Mouse (Mus musculus) neural tube, embryonic 15.5 days (tissue): ENCODE measurements around the gene Smu1. TPM values are rescaled to one million over a fixed set of nuclear protein-coding genes. Genes with fewer than 3 reads are reported as not detected.

ENCODE experiments used
- ATAC-seq: fragments of 200-750 bp; cut with Nextera tagmentation; 2 replicates; pipeline ENCODE4 v1.8.0; 2017; ENCODE audit warnings: mild to moderate bottlenecking, moderate TSS enrichment, moderate library complexity; ENCODE audit not compliant: low FRiP score
- H3K27ac ChIP-seq: fragments of 300-500 bp; sonication (generic); replicated peaks from 2 replicates; pipeline ENCODE4 v1.5.1; 2015; ENCODE audit warnings: mild to moderate bottlenecking, inconsistent platforms
- H3K27me3 ChIP-seq: fragments of 300-500 bp; sonication (generic); replicated peaks from 2 replicates; pipeline ENCODE4 v1.6.1; 2015; ENCODE audit warnings: inconsistent platforms
- H3K36me3 ChIP-seq: fragments of 300-500 bp; sonication (generic); 2 replicates; pipeline ENCODE4 v1.6.1; 2015; ENCODE audit warnings: inconsistent platforms
- H3K4me1 ChIP-seq: fragments of 300-500 bp; sonication (generic); 2 replicates; pipeline ENCODE4 v1.6.1; 2015; ENCODE audit warnings: inconsistent platforms
- H3K4me2 ChIP-seq: fragments of 300-500 bp; sonication (generic); 2 replicates; pipeline ENCODE4 v1.6.1; 2015; ENCODE audit warnings: inconsistent platforms, mild to moderate bottlenecking, moderate library complexity
- H3K4me3 ChIP-seq: fragments of 300-500 bp; sonication (generic); replicated peaks from 2 replicates; pipeline ENCODE4 v1.5.1; 2015; ENCODE audit warnings: mild to moderate bottlenecking, inconsistent platforms
- H3K9ac ChIP-seq: fragments of 300-500 bp; sonication (generic); replicated peaks from 2 replicates; pipeline ENCODE4 v1.6.1; 2015; ENCODE audit warnings: mild to moderate bottlenecking, inconsistent platforms
- H3K9me3 ChIP-seq: fragments of 300-500 bp; sonication (generic); replicated peaks from 2 replicates; pipeline ENCODE4 v1.6.1; 2016; ENCODE audit warnings: inconsistent platforms
- WGBS: fragments of 180-500 bp; shearing (Covaris S2); methylation state at CpG from one replicate; pipeline ENCODE4 v1.1.7; 2015; ENCODE audit warnings: mixed read lengths; 5-methylcytosine and 5-hydroxymethylcytosine counted together
- polyA plus RNA-seq: library from polyadenylated mRNA; unstranded; fragments of >200 nt; fragmentation: Nextera tagmentation; extraction: Ambion mirVana; gene quantifications from 2 replicates; pipeline ENCODE4 v1.2.1, GENCODE M21; 2015

Gene Smu1
- polyA plus RNA-seq, 1 experiment from 2014 or later, result 107 TPM

DNA sequence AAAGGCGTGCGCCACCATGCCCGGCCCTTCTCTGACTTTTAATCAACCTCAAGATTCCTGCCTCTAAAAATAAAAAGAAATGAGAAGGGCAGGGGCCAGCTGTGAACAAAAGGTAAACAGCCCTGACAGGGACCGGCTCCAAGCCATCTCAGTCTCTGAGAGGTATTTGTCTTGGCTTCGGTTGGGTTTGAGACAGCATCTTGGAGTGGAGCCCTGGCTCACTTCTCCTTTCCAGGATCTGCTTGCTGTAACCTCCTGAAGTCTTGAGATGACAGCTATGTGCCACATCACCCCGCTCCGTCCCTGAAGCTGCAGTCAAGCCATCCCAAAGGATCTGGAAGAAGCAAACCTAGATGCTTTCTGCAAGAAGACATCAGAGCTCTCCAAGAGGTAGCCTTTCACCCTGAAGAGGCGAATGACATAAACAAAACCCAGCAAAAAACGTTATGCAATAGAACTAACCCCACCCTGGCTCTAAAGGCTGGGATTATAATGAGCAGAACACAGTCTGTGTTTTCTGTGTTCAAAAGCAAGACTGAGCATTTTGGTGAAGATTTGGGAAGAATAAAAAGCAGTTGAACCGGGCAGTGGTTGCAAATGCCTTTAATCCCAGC, 26.9 kb upstream of the Smu1 start:
- H3K27me3 ChIP-seq, result no peaks in the 10 kb centered on the region
- no peak for ATAC-seq
- H3K27ac ChIP-seq, result no peak overlapping the region
- 73% methylated on average over 10 of the region's 10 CpGs for WGBS
- no peak overlapping the region for H3K4me3 ChIP-seq
- no peaks in the 10 kb centered on the region for H3K36me3 ChIP-seq
- no peaks in the 10 kb centered on the region for H3K9me3 ChIP-seq
- H3K9ac ChIP-seq, result no peak overlapping the region
- H3K4me1 ChIP-seq, result no peaks in the 10 kb centered on the region
- no peak overlapping the region for H3K4me2 ChIP-seq

DNA sequence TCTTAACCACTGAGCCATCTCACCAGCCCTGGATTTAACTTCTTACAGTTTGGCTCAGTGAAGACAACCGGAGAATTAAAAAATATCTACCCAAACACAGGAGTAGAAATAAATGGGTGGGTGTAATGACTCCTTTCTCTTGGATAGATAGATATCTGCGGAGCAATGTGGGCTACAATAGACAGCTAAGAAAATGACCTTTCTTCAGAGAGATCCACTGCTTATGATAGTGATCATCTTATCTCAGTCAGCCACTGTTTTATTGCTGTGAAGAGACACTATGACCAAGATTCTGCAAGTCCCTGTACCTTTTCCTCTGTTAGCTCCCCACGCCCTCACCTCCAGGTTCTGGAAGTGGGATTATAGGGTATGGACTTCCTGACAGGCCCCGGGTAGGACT, 25.3 kb upstream of the Smu1 start:
- Histone ChIP-seq H3K9ac (no peak overlapping the region), H3K36me3 (no peaks in the 10 kb centered on the region), H3K9me3 (no peaks in the 10 kb centered on the region), H3K27ac (no peak overlapping the region), H3K4me1 (no peaks in the 10 kb centered on the region), H3K4me2 (no peak overlapping the region), H3K4me3 (no peak overlapping the region), H3K27me3 (no peaks in the 10 kb centered on the region)
- 92% methylated on average over 4 of the region's 4 CpGs for WGBS
- ATAC-seq, result no peak

DNA sequence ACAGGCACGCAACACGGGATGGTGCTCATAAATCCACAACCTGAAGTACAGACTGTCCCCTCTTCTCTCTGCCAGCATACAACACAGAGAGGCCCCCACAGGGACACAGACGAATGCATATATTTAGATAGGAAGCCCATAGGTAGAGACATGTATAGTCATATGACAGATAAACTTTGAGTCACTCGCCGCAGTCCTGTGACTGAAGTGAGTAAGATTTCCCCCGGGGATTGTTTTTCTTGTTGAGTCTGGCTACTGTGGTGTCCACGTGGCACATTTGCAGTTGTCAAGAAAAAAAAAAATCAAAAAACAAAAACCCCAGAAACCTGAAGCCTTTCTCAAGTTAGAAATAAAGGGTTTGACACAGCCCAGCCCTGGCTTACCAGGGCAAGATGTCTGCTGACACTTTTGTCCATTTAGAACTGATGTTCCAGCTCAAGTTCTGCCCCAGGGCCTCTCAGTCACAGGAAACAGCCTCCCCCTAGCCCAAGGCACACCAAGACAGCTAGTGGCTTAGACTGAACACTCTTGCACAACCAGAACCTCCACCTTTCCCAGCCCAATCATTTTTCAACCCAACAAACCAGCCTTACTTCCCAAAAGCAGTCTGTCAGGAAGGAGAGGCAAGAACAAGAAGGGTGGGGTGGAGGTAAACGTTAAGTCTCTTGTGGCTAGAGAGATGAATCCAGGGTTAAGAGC, 24.2 kb upstream of the Smu1 start:
- Histone ChIP-seq H3K9ac (no peak overlapping the region), H3K36me3 (no peaks in the 10 kb centered on the region), H3K4me3 (no peak overlapping the region), H3K27ac (no peak overlapping the region), H3K4me1 (no peaks in the 10 kb centered on the region), H3K27me3 (no peaks in the 10 kb centered on the region), H3K4me2 (no peak overlapping the region), H3K9me3 (no peaks in the 10 kb centered on the region)
- WGBS, result 74% methylated on average over 8 of the region's 8 CpGs
- no peak for ATAC-seq

DNA sequence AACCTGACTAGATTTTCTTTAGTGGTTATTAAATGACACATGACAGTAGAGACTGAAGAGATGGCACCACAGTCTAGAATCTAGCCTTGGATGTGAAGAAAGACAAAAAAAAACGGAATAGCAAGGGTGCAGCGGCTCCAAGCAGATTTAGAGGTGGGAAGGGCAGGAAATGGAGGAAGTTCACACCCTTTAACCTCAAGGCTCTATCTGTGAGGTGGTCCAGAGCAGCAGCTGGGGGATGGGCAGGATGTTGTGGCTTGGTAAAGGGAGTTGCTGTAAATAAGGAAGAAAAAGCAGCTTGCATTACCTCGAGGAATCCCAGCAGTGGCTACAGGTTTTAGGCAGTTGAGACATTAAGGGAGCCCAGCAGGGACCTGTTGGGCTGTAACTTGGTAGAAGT, 23.4 kb upstream of the Smu1 start:
- 33% methylated on average over 3 of the region's 3 CpGs for WGBS

DNA sequence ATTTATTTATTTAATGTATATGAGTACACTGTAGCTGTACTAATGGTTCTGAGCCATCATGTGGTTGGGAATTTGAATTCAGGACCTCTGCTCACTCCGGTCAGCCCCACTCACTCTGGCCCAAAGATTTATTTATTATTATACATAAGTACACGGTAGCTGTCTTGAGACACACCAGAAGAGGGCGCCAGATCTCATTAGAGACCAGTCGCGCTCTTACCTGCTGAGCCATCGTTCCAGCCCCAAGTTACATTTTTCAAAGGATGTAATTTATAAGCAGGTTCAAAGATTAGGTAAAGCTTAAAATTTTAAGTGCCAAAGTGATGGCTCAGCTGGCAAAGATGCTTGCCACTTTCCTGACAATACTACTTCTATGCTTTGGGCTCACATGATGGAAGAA, 20.9 kb upstream of the Smu1 start:
- Histone ChIP-seq H3K9me3 (no peaks in the 10 kb centered on the region), H3K36me3 (no peaks in the 10 kb centered on the region), H3K4me1 (peaks cover 10% of the 10 kb centered on the region), H3K9ac (no peak overlapping the region), H3K4me3 (no peak overlapping the region), H3K4me2 (no peak overlapping the region), H3K27me3 (no peaks in the 10 kb centered on the region), H3K27ac (no peak overlapping the region)
- 88% methylated on average over 6 of the region's 6 CpGs for WGBS
- ATAC-seq, result no peak

More for the DNA sequence above, 23.4 kb upstream of the Smu1 start:
- Histone ChIP-seq H3K27ac (no peak overlapping the region), H3K4me2 (no peak overlapping the region), H3K4me1 (no peaks in the 10 kb centered on the region), H3K36me3 (no peaks in the 10 kb centered on the region), H3K27me3 (no peaks in the 10 kb centered on the region), H3K9me3 (no peaks in the 10 kb centered on the region), H3K9ac (no peak overlapping the region), H3K4me3 (no peak overlapping the region)
- no peak for ATAC-seq

DNA sequence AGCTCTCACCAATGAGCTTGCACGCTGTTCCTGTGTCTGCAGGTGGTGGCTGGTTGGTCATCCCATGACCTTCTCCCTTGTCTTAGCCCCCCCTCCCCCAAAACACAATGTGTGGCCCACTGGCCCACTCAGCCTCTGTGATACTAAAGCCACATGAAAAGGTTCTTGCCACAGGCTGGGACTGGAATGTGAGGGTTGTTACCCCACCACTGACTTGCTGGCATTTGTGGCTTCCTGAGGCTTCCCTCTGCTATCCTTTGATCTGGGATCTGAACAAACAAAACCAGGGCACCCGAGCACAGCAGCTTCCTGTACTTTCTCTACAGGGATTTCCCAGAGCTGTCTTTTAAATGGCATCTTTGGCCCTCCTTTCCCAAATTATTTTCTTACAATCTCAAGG, 19.4 kb upstream of the Smu1 start:
- Histone ChIP-seq H3K9ac (no peak overlapping the region), H3K27ac (no peak overlapping the region), H3K27me3 (no peaks in the 10 kb centered on the region), H3K4me1 (peaks cover 13% of the 10 kb centered on the region), H3K4me3 (no peak overlapping the region), H3K9me3 (no peaks in the 10 kb centered on the region), H3K4me2 (no peak overlapping the region), H3K36me3 (no peaks in the 10 kb centered on the region)
- WGBS, result 25% methylated on average over 2 of the region's 2 CpGs
- ATAC-seq, result no peak

DNA sequence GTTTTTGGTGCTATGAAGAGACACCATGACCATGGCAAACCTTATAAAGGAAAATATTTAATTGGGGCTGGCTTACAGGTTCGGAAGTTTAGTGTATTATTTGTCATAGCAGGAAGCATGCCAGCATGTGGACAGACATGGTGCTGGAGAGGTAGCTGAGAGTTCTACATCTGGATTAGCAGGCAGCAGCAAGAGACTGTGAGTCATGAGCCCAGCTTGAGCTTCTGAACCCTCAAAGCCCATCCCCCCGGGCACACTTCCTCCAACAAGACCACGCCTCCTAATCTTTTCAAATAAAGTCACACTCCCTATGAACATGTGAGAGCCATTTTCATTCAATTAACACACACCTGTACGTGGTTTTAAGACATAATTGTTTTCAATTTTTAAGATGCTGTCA, 18.7 kb upstream of the Smu1 start:
- peaks cover 13% of the 10 kb centered on the region for H3K4me1 ChIP-seq
- H3K36me3 ChIP-seq, result no peaks in the 10 kb centered on the region
- no peak for ATAC-seq
- 84% methylated on average over 4 of the region's 4 CpGs for WGBS
- H3K4me2 ChIP-seq, result no peak overlapping the region
- H3K9me3 ChIP-seq, result no peaks in the 10 kb centered on the region
- H3K4me3 ChIP-seq, result no peak overlapping the region
- no peaks in the 10 kb centered on the region for H3K27me3 ChIP-seq
- H3K9ac ChIP-seq, result no peak overlapping the region
- no peak overlapping the region for H3K27ac ChIP-seq

DNA sequence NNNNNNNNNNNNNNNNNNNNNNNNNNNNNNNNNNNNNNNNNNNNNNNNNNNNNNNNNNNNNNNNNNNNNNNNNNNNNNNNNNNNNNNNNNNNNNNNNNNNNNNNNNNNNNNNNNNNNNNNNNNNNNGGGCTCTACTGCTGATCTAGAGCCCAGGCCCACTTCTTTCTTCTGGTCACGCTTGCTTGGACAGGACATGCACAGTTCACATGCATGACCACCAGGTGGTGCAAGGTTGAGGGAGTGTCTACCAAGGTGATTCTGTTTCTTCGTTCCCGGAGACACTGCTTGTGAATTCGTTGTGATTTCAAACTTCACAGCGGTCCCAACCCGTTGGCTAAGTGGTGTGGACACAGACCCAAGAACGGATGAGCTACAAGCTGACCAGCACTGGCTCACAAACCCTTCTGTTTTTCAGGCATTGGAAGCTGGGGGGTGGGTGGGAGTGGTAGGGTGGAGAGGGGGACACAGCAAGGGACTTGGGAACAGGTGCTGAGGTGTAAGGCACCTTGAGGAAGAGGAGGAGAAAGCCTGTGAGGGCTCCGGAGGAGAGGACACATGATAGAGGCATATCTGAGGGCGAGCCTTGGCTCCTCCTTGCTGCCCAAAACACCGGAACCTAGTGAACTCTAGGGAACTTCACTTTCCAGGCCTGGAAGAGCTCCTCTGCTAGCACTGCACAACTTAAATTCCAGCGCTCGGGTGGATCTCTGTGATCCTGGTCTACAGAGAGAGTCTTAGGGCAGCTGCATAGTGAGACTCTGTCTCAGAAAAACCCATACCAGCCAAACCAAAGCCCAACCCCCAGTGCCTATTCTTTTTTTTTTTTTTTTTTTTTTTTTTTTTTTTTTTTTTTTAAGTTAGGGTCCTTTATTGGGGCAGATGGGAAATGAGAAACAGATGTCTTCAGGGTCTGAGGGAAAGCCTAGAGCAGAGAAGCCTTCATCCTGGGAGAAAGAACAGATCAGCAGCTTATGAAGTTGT, 16.8 kb upstream of the Smu1 start:
- Histone ChIP-seq H3K27ac (no peak overlapping the region), H3K9me3 (no peaks in the 10 kb centered on the region), H3K4me1 (peaks cover 13% of the 10 kb centered on the region), H3K36me3 (no peaks in the 10 kb centered on the region), H3K4me2 (peak overlapping the region; percentile 41), H3K27me3 (no peaks in the 10 kb centered on the region), H3K9ac (no peak overlapping the region), H3K4me3 (0 out of 2 replicates have a peak overlapping the region, but pooled peaks have one; percentile 5)
- WGBS, result 22% methylated on average over 12 of the region's 12 CpGs
- no peak for ATAC-seq

DNA sequence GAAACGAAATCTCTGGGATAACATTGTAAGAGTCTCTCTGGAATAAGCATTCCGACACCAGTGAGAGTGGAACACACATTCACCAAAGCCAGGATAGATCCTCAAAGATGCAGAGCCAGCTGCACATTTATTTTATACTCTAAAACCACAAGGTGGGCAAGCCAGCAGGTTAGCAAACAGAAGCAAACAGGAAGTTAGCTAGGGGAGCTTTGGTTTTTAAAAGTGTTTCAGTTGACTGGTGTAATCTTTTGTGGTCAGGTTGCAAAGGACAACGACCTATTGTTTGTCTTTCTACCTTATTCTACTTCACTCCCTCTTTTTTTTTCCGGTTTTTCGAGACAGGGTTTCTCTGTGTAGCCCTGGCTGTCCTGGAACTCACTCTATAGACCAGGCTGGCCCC, 2.2 kb upstream of the Smu1 start:
- no peak overlapping the region for H3K27ac ChIP-seq
- no peak overlapping the region for H3K4me3 ChIP-seq
- H3K36me3 ChIP-seq, result peaks cover 5% of the 10 kb centered on the region
- H3K4me1 ChIP-seq, result peaks cover 12% of the 10 kb centered on the region; the same call in 1 of the 2 replicates
- H3K9me3 ChIP-seq, result no peaks in the 10 kb centered on the region
- no peak overlapping the region for H3K4me2 ChIP-seq
- 59% methylated on average over 5 of the region's 5 CpGs for WGBS
- no peak overlapping the region for H3K9ac ChIP-seq
- ATAC-seq, result no peak
- H3K27me3 ChIP-seq, result peaks cover 19% of the 10 kb centered on the region

DNA sequence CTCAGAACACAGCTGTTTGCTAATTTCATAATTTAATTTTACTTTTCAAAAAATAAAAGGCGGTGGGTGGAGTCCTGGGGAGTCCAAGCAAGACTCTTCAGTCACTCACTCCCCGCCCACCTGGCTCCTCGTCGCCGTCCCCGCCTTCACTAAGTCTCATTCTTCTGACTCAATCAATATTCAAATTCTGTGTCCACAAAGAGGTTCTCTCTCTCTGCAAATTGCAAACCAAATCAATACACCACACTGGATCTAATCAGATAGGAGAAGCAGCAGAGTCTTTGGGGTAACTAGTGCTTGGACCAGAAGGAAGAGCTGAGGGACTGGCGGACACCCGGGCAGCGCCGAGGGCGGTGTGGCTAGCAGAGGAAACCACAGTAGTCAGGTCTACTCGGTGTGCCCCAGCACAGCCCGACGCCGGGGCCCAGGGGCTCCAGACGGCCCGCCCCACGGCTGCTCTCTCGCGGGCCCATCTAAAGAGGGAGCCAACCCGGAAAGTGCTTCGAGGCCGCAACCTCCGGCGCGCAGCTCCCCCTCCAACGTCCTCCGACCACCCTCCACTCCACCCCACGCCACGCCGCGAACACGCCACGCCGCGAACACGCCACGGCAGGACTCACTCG, 455 bp downstream of the Smu1 start:
- Histone ChIP-seq H3K27me3 (peaks cover 8% of the 10 kb centered on the region; the same call in 1 of the 2 replicates), H3K27ac (peak overlapping the region; percentile 77), H3K9ac (peak overlapping the region; percentile 88), H3K4me1 (peaks cover 12% of the 10 kb centered on the region; the same call in 1 of the 2 replicates), H3K4me3 (peak overlapping the region; percentile 94), H3K4me2 (peak overlapping the region; percentile 70), H3K36me3 (peaks cover 31% of the 10 kb centered on the region), H3K9me3 (no peaks in the 10 kb centered on the region)
- under 1% methylated on average over 38 of the region's 39 CpGs for whole genome bisulfite sequencing
- ATAC-seq, result peak; percentile 85

DNA sequence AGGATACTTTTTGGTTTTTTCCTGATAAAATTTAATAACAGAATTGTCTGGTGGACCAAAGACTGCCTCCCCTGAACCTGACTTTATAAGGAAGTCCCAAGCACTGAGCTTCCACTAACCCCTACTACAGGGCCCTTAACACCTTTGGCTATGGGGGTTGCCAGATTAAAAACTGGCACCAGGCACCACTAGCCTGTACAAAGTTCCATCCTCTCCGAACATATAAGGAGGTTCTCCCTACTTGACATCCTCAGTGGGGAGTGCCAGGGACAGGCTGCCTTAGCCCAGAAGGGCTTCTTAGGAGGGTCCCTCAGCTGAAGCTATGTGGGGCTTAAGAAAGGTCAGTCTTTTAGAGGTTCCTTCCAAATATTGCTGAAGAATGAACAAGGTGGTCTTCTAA, 22.4 kb downstream of the Smu1 start:
- peaks cover 80% of the 10 kb centered on the region for H3K36me3 ChIP-seq
- ATAC-seq, result no peak
- no peaks in the 10 kb centered on the region for H3K27me3 ChIP-seq
- no peaks in the 10 kb centered on the region for H3K4me1 ChIP-seq
- no peak overlapping the region for H3K4me3 ChIP-seq
- H3K4me2 ChIP-seq, result no peak overlapping the region
- no peaks in the 10 kb centered on the region for H3K9me3 ChIP-seq
- no peak overlapping the region for H3K27ac ChIP-seq
- H3K9ac ChIP-seq, result no peak overlapping the region
- 70% methylated on average over 1 of the region's 1 CpGs for WGBS
